Mouse (Mus musculus): Measurements from ENCODE around the gene Ehf.

The Ehf gene

DNA sequence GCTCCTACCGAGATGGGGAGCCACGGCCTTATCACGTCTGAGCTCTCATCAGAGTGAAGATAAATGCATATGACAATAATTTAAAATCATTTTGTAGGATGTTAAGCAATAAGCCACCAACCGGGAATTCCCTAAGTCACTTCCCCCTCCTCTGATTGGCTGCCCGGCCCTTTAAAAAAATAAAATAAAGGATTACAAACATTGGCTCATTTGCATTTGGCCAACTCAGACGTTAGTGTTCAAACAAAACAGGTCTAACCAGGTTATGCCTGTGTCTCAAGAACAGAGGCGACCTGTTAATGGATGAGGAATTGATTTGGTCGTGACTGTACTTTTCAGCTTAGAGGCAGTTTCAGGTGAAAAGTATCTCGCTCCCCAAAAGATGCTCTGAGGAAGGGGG is at the start of gene Ehf:
Gene Ehf (minus strand): TSS at position 147 of the 400 bp plus-strand sequence.
- no peak for DNase-seq (ENCODE audit: low read depth, low spot score)

DNA sequence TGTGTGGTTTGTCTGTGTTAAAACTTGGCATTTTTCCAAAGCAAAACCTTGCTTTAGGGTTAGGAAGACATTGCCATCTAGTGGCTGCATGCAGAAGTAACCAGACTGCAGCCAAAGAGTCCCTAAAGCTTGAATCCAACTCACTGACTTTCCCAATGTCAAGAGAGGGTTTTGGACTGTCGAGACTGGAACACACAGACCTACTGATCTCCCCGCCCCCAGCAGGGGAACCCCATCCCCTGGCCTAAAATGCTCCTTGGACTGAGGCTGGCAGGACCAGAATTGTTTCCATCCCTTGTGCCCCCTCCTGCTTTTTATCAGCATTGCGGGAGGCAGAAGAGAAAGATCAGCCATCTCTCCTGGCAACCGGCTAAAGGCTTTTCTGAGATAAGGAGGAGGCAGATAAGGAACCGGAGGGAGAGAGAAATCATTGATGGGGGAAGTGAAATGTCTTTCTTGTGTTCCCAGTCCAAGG is 44.4 kb upstream of the Ehf start:
- peak; percentile 45 for DNase-seq (ENCODE audit: low read depth, low spot score)

GRCm38 (mm10) chr2:103346751-103347289 is 43.7 kb upstream of the Ehf start:
- DNase-seq (ENCODE audit: low read depth, low spot score) = no peak

DNA sequence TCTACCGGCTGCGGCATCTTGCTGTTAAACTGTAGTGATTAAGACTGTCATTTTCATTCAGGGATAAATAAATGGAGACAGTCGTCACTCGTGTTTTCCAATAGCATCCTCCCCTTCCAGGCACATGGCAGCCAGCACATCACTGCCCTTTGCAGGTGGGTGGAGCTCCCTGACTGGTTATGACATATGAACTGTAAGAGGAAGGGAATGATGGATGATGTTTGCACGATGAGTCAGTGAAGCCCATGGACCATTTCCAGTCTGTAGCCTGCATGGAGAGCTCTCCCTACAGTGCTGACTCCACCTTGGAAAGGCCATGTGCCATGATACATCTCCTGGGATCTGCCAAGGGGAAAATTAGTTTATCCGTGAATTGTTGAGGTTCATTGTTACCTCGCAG is 40.5 kb upstream of the Ehf start:
- no peak for DNase-seq (ENCODE audit: low read depth, low spot score)

DNA sequence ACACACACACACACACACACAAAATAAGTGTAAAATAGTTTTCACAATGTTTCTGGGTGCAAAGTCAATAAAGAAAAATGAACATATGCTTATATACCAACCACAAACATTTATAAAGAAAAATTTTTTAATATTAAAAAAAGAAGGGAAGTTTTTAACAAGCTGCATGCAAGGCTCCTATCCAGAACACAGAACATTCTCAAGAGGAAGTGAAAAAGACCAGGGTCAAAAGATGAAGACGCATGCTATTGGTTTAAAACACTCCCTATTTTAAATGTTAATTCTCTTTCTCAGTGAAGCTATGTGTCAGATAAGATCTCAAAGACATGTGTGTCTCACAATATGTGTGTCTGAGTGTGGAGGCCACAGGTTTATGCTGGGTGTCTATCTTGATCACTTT is 39.0 kb upstream of the Ehf start:
- DNase-seq (ENCODE audit: low read depth, low spot score) = no peak

DNA sequence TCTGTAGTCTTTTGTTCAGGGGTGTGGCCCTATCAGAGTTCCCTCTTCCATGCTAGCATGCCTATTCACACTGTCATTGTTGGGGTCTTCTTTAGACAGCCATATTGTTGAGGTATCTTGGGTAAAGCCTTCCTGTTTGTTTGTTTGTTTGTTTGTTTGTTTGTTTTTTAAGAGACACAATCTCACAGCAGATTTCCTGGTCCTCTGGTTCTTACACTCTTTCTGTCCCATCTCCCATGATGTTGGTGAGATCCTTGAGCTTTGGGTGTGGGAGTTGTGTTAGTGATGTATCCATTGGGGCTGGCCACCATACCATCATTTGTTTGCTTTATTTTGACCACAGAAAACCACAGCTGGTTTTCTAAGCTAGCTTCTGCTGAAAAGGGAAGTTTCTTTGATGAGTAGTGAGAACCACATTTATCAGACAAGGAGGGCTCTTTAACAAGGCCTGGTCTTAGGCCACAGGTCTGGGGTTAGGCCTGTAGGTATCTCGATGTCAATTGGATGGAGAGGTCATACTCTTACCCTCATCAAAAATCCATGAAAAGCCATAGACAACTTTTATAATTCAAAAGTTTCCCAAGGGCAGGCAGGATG is 38.4 kb upstream of the Ehf start:
- DNase-seq (ENCODE audit: low read depth, low spot score) = no peak

DNA sequence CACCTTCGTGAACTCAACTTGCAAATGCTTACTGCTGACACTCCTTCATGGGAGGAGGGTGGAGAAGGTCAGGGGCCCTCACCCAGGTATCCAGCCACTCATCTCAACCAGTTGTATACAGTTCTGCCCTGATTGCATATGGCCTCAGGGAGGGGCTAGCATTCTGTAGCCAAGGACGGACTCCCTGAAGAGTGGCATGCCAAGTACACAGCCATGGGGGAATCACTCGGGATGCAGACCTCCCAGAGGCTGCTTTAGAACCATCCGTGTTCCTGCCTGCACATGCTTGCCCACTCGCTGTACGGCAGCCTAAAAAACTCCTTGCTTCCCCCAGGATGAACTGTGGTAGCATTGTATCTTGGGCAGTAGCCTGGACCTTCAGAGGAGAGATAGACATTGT is 35.6 kb upstream of the Ehf start:
- DNase-seq (ENCODE audit: low read depth, low spot score) = no peak

DNA sequence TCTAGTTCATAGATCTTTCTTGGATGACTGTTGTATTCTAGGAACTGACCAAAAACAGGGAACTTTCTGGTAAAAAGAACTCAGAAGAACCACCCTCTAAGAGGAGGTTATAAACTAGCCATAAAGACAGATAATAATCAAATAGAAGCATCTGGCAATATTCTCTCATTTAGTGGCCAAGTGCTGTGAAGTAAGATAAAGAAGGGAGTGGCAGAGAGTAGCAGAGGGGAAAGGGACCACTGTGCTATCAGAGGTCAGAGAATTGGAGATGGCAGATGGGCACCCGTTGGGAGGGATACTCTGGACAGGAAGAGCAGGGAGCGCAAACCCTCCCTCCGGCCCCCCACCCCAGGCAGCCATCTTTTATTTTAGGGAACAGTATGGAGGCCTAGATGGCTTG is 34.3 kb upstream of the Ehf start:
- no peak for DNase-seq (ENCODE audit: low read depth, low spot score)

DNA sequence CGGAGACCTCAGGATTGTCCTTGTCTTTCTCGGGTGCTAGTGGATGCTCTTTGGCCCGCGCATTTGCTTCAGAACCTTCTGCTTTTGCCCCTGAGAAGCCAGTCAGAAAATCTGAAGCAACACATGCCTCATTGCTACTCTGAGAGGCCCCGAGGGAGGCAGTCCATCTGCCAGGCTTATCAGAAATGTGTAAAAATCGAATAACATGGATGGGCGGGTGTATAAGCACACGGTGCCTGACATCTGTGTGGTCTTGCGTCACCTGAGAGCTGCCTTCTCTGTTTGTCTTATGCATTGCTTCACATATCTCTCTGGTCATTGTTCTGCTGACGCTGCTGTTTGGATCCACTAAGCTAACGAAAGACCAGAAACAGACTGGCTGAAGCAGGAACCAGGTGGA is 33.5 kb upstream of the Ehf start:
- DNase-seq (ENCODE audit: low read depth, low spot score) = no peak

DNA sequence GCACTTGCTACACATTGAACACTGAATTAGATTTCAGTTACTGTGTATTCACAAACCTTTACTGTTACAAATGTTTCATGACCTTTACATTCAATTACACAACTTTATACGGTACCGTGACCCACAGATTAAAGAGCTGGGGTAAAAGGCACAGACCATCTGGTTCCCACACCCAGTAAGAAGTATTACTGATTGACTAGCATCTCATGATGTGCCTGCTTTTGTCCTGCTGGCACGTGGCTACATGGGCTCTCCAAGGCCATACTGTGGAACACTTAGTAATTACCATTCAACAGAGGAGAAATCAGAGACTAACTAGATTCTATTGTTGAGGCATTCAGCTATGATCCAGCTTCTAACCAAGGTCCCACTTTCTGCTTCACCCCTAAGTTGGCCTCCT is 32.9 kb upstream of the Ehf start:
- DNase-seq (ENCODE audit: low read depth, low spot score) = no peak

GRCm38 (mm10) chr2:103331666-103332191 is 28.7 kb upstream of the Ehf start:
- no peak for DNase-seq (ENCODE audit: low read depth, low spot score)

DNA sequence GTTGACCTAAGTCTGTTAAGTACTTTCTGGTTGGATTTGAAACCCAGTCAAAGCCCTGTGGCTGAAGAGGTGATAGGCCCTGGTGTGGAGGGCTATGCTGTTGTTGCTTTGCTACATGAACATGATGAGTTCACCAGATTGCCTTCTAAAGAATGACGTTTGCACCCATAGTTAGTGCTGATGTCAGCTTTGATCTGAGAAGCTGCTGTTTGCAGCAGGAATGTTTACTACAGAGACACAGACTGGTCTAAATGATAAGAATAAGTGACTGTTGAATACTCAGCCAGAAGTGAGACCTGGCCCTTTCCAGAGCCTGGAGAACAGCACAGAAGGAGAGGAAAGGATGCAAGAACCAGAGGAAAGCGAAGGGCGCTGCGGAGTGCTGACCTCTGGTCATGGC is 25.7 kb upstream of the Ehf start:
- DNase-seq (ENCODE audit: low read depth, low spot score) = no peak

DNA sequence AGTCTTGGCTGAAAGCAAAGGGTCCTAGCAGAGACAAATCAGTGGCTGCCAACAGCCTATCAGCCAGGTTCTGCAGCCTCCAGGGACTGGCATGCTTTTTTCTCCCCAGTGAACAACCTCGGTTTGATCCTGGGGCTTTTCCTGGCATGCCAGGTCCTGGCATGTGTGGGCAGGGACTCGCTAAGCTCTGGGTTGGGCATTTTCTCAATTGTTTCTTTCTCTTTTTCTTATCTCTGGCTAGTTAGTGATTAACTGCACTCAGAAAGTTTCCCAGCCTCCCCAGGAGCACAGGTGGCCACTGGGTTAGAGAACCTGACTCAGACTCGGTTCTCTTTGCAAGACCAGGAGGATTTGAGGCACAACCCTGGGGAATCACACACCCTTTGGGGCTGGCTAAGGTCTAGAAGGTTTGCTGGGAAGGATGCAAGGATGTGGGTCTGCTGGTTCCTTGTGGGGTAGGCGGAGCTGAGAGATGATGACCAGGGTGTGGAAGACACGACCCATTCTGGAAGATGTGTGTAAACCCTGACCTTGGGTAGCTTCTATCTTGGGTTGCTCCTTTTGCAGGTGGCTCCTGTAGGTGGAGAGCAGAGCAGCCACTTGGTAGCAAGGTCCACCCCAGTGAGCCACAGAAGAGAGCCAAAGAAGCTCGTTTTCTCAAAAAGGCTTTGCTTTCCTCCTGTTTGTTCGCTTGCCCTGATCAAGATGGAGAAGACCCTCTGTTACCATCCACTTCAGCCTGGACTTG is 22.4 kb upstream of the Ehf start:
- DNase-seq (ENCODE audit: low read depth, low spot score) = no peak

- no peak for DNase-seq (ENCODE audit: low read depth, low spot score)
Measured at GRCm38 (mm10) chr2:103324320-103324719, 21.2 kb upstream of the Ehf start.

- no peak for DNase-seq (ENCODE audit: low read depth, low spot score)
Measured at GRCm38 (mm10) chr2:103322171-103322570, 19.1 kb upstream of the Ehf start.

- DNase-seq (ENCODE audit: low read depth, low spot score) = no peak
Measured at GRCm38 (mm10) chr2:103321638-103322037, 18.6 kb upstream of the Ehf start.

DNA sequence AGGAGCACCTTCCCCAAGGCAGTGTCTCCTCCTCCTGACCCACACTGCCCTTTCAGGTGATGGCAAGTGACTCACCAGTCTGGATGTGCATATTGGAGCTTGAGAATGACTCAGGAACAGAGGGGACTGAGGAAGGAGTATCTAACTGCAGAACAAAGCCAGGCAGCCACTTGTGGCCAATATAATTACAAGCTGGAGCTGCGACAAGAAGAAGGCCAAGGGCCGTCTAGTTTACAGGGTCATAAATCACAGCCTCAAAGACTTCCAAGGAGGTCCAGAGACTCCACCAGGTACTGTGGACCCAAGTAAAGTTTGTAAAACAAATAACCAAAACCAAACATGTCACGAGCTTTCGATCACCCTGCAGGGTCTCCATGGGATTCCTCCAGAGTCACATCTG is 10.9 kb upstream of the Ehf start:
- no peak for DNase-seq (ENCODE audit: low read depth, low spot score)

DNA sequence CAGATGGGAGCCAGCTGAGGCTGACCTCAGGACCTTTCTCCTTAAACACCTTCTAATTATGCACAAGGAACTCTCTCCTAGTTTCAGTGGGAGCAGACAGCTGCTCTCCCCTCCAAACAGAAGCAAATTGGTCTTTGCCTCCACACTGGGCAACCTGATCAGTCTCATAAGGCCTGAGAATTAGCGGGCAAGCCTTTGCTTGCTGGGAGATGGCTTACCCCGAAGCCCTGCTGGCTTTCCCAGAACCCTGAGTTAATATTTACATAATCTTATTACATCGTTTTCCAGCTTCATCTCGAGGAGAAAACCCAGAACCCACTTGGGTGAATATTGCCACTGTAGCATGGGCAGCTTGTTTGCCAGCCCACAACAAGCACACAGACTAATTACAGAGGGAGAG is 9.6 kb upstream of the Ehf start:
- DNase-seq (ENCODE audit: low read depth, low spot score) = no peak

DNA sequence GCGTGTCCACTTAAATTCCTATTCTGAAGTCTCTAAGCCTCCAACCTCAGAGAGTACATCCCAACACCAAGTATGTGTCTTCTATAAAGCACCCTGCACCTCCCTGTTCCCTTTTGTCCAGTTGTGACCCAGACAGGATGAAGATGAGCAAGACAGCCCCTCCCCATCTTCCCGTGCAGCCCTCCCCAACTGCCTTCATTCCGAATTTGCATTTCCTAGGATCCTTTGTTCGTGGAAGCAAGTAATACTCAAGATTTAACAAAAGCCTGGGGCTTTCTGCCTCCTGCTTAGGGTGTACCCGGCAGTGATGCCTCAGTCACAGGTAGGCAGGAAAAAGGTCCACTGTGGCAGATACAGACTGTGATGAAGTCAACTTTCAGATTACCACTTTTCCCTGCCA is 7.6 kb upstream of the Ehf start:
- no peak for DNase-seq (ENCODE audit: low read depth, low spot score)

DNA sequence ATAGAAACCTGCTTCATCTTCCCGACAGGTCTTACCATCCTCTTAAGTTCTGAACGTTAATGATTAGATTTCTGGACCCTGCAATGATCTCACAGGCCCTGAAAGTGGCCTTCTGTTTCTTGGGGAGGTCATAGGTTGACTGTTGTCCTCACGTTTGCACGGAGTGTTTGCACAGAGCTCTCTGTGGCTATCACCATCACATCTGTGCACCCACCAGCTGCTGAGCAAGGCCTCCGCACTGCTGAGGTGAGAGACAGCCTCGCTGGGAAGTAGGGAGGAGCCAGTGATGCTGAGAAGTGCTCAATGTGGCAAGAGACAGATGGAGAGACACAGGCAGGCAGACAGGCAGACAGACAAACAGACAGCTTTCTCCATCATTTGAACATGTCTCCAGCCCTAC is 3.6 kb upstream of the Ehf start:
- DNase-seq (ENCODE audit: low read depth, low spot score) = no peak

- no peak for DNase-seq (ENCODE audit: low read depth, low spot score)
Measured at GRCm38 (mm10) chr2:103302669-103303068, 409 bp downstream of the Ehf start.

DNA sequence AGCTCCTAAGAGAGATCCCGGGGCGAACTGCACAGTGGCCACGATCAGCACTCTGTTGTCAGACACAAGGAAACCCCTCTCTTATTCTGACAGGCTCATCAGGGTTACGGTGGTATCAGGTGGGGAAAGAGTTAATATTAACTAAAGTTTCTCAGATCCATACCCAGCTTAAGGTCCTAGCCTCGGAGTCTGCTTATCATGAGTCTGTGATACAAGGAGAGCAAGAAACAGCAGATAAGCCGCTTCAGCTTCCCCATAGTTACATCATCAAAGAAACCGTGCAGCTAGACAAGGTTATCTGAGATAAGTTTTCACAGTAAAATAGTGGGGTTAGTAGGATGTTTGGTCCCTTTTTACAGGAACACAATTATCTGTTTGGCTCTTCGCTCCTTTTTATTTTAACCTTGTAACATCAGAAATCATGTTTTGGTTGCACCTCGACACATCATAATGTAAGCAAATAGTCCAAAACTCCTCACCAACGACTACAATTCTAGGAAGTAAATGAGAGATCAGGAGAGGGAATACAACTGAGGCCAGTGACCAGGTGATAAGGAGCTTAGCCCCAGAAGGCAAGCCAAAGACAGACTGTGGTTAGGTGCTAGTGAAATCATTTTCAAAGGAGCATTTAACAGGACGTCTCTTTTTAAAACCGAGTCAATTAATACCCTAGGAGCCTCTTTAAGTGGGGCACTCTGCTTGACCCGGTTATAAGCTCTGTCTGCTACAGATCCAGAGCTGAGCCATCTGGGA is 4.2 kb downstream of the Ehf start:
- no peak for DNase-seq (ENCODE audit: low read depth, low spot score)
